Mouse (Mus musculus): Measurements from ENCODE around the gene Kpnb1.

Gene Kpnb1

DNA sequence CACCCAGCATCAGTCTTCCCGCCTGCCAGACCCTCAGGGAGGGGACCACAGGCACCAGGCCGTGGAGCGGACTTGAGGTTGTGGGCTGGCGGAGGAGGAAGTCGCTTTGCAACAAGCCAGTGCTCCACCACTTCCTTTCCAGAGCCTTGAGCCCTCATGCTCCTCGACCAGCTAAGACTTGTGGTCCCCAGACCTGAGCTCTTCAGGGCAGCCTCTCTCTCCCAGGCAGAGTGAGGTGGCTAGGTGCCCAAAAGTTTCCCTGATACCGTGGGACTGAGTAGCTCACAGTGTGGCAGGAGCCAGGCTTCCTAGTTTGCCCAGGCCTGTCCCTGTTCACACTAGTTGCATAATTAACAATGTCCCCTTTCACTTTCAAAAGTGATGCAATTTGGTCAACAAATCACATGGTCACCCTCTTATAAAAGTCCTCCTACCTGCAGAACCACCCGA, 45.5 kb downstream of the Kpnb1 start:
- no peak for ATAC-seq (ENCODE audit: low TSS enrichment)

DNA sequence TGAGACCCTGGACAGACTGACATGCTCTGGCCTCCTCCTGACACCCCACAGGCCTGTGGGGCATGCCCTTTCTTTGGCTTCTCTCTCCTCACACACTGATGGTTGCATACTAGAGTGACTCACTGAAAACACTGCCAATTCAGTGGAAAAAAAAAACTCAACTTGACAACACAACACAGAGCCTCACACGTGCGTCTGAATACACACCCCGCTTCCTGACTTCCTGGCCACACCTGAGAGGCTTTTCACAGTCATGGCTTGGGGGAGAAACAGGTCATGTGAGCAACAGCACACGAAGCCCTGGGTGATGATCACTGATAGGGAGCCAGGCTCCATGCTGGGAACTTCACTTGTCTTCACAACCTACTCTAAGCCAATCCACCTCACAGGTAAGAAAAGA, 46.9 kb downstream of the Kpnb1 start:
- no peak for ATAC-seq (ENCODE audit: low TSS enrichment)

DNA sequence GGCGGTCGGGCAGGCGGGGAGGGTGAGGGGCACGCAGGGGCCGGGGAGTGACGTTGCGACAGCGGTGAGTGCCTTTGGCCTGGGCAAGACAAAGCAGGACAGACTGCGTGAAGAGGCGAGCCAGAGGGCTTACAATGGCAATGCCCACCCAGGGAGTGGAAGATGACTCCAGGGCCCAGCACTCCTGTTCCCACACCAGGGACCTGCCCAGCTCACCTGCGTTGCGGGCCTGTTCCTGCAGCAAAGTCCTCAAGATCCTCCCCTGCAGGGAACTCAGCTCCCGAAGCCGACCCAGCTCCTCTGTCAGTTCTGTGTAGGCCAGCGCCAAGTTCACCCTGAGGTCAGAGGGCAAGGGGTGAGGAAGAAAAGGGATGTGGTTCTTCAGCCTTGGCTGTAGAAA, 48.4 kb downstream of the Kpnb1 start:
- no peak for ATAC-seq (ENCODE audit: low TSS enrichment)

DNA sequence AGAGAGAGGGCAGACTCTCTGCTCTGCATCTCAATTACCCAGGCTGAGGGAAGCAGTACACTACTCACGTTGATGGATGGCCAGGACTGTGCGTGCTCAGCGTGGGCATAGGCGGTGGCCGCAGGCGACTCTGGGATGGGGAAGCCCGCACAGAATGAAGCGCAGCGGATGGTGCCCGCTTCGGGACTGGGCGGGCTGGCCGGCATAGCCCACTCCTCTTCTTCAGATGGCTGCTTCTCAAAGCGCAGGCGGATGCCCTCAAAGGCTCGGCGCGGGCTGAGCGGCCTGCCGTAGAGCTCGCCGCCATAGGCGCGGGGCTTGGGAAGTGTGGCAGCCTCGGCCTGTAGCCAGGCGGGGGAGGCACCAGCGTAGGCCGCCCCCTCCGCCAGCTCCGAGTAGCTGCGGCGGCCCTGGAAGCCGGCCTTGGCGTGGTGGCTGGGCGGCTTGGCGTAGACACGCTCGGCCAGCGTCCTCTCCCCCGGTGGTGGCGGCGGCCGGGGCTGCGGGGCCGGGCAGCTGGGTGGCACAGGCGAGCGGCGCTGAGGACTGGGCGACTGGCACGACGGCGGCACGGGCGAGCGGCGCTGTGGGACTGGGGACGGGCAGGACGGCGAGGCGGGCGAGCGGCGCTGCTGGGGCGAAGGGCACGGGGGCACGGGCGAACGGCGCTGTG, 49.0 kb downstream of the Kpnb1 start:
- peak; percentile 51 for ATAC-seq (ENCODE audit: low TSS enrichment)

DNA sequence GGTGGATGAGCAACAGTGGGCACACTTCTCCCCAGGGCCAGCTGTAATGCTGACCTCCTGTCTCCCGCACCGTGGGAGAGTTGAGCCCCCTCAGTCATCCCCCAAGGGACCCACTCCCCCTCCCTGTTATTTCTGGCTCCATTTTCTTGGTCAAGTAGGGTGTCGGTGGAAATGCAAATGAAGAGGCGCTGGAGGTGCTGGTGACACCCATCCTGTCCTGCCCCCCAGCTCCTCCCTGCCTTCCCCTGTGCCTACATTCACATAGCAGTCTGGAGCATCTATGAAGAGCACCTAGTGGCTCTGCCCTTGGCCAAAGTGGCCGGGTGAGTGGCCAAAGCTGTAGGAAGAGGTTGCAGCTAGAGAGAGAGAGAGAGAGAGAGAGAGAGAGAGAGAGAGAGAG, 54.4 kb downstream of the Kpnb1 start:
- ATAC-seq (ENCODE audit: low TSS enrichment): no peak

DNA sequence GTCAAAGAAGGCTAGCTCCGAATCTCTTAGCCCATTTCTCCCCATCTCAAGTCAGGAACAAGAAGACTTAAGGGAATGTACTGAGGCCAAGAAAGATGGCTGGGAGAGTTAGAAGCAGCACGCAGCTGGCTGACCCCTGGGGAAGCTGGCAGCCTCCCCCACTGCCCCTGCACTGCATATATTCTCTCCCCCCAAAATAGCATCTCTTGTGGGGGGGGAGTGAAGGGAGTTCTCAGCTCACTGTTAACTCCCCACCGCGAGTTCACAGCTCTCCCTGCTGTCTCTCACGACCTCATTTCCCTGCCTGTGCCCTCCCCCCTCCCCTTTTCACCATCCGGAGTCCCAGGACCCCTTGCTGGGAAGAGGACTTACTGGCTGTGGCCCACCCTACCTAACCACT, 55.5 kb downstream of the Kpnb1 start:
- no peak for ATAC-seq (ENCODE audit: low TSS enrichment)

DNA sequence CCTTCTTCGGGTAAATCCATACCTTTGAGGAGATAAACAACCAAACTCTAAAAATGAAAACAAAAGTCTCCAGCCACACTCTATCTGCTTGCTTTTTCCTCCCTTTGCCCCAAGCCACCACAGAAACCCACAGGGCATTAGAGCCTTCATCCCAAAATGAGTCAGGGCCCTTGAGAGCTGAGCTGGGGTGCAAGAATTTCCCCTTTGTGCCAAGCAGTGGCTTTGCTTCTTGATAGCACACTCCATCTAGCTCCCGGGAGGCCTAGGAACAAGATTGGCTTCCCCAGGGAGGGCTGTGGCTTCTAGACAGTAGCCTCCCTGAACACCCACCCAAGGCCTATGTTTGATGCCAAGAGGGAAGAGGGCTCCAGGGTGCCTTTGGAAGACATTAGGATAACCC, 56.0 kb downstream of the Kpnb1 start:
- no peak for ATAC-seq (ENCODE audit: low TSS enrichment)

DNA sequence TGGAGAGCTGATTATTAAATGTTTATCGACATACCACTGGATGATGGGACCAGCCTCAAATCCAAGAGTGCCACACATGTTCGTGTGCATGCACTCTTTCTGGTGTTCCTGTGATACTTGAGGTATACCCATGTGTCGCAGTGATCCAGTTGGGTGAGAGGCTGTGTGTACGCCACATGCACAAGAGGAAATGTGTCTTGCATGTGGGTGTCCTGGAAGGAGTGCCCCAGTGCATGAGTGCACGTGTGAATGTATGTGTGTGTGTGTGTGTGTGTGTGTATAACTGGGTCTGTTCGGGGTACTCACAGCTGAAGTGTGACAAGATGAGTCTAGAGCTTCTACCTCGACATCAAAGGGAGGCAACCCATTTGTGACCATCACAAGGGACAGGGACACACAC, 57.4 kb downstream of the Kpnb1 start:
- ATAC-seq (ENCODE audit: low TSS enrichment): no peak

DNA sequence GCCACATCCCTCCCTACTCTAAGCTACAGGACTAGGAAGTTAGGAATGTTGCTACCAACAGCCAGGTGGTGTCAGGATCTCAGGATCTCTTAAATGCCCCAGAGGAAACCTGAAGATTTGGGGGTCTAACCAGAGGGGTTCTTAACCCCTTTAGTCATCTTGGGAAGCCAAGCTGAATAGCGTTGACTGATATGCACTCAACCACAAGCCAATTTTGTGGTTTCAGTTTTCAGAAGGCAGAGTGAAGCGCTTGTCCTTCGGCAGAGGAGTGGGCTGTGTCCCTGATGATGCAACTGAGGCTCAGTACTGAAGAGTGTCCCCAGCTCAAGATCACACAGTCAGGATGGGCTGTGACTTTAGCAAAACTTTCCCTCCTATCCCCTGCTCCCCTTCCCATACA, 58.7 kb downstream of the Kpnb1 start:
- no peak for ATAC-seq (ENCODE audit: low TSS enrichment)

DNA sequence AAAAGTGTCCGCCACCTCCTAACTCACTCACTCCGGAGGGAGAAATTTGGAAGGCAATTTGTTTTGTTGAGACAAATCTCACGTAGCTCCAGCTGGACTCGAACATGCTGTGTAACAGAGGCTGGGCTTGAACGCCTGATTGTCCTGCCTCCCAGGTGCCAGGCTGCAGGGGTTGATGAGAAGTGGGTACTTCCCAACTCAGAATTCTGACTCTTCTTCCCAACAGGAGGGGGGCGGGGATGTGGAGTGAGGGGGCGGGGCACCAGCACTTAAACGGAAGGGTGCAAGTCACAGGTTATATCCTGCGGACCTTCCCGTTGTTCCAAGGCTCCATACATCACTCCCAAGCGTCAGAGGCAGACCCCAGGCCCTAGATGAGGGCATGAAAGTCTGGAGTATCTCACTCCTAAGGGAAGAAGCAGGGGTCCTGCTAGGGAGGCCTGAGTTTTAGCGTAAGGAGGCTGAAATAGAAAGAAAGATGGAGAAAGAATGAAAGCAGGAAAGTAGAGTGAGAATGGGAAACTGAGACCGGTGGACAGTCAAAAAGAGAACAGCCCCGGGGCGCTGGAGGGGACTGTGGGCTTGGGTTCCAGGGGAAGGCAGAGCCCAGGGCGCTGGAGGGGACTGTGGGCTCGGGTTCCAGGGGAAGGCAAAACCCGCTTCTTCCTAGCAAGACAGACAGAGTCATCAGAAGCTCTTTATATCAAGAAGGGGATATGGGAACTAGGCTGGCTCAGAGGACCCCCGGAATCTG, 60.0 kb downstream of the Kpnb1 start:
- ATAC-seq (ENCODE audit: low TSS enrichment): no peak

DNA sequence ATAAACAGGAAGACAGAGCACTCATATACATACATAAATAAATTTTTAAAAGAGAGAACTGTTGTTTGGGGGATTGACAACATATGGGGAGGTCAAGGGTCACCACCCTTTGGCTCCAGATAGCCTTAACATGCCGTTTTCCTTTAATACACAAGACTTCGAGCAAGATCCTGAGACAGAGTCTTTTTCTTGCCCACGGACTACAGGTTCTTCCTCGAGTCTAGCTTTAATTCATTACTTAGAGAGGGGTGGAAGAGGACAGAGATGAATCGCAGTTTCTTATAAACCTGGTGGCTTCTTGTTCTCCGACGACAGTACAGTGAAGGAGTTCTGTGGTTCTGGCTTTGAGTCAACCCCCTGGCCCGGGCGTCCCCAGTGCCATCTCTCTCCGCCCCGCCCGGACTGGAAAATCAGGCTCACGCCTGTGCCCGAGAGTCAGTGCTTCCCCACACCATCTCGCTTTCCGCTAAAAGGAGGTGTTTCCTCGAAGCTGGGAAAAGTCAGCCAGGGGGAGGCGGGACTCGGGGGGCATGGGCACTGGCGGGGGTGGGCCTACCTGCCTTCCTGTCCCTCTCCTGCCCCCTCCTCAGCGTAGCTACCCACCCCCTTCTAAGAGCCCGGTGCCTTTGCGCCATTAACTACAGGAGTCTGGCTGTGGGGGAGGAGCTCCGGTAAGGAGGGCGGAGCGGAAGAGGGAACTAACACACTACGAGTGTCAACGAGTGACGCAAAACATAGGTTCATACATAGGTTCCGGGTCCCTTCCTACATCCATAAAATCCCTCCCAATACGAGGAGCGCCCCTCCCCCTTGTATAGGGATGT, 60.8 kb downstream of the Kpnb1 start:
- ATAC-seq (ENCODE audit: low TSS enrichment): no peak; the same call in 1 of the 2 replicates

DNA sequence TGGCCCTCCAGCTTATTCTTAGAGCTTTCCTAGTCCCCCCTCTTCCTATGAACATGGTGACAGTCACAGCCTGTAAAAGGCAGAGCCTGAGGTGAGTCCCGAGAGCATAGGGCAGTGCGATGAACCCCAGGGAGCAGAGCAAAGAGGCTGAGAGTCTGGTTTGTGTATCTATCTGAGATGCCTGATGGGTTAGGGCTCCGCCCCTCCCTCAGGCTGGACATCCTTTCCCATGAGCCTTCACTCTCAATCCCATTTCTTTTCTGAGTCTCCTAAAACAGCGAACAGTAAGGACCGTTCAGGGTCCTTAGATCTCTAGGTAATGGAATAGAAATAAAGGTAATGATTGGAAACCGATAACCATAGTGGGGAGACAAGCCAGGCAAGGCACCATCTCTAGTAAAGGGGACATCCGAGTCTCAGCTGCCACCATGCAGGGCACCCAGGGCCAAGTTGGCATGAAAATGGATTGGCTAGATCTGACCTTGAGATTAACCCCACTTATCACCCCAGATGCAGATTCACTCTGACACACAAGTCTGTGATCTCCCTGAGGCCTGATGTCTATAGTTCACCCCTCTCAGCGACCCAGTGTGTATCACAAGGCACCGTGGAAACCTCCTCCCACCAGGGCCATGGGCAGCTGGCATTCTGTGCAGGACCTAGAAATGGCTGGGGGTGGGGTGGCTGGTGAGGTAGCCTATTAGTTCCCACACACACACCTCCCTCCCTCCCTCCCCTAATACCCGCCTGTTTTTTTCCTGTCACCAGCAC, 63.2 kb downstream of the Kpnb1 start:
- ATAC-seq (ENCODE audit: low TSS enrichment): no peak

DNA sequence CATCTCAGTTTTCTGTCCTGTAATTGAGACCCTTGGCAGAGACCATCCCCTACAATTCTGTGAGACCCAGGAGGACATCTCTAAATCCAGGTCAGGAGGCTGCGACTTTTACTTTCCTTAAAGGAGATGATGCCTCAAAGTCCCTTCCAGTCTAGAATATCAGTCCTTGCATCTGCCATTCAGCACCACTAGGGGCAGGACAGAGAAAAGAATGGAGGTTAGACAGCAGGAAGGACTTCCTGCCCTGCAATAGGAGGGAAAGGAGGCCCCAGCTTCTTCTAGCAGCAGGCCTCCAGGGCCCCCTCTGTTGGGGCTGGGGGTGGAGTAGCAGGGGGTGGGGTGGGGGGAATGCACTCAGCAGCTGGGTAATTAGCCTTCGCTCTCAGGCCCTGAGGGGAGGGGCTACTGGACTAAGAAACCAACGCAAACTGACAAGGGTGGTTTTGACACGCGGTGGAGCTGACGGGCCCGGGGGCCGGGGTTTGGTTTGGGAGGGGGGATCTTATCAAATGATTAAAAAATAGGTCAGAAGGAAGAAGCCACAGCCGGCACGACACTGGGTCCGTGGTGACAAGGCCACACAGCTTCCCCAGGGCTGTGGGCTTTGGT, 64.3 kb downstream of the Kpnb1 start:
- no peak for ATAC-seq (ENCODE audit: low TSS enrichment)

DNA sequence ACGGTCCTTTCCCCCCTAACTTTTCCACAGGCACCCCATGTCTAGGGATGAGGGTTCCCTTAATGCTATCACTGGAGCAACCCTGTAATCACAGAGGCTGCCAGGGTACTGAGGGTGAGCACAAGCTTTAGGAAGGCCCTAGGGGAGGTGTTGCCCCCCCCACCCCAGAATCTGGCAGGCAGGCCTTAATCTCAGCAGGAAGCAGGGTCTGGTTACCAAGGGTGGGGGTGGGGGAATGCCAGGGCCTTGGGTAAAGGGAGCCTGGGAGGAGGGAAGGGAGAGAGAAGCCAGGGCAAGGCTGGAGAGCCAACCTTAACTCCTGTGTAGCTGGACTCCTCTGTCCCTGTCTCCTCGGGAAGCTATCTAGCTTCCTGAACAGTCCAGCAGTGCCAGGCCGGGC, 67.0 kb downstream of the Kpnb1 start:
- no peak for ATAC-seq (ENCODE audit: low TSS enrichment)

DNA sequence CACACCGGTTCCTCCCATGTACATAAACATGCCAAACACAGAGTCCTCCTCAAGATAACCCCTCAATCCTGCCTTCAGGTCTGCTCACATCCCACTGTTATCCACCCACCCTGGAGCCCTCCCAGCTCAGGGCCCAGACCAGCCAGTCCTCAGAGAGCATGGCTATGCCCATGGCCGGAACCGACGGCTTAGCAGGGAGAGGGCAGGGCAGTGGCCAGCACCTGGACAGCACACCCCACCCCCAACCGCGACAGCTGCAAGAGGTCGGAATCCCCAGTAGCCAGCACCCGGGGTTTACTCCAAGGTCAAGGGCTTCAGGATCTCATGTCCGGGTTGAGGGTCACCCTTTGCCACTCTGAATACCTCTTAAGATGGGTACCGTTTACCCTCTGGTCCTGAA, 67.5 kb downstream of the Kpnb1 start:
- no peak for ATAC-seq (ENCODE audit: low TSS enrichment)

DNA sequence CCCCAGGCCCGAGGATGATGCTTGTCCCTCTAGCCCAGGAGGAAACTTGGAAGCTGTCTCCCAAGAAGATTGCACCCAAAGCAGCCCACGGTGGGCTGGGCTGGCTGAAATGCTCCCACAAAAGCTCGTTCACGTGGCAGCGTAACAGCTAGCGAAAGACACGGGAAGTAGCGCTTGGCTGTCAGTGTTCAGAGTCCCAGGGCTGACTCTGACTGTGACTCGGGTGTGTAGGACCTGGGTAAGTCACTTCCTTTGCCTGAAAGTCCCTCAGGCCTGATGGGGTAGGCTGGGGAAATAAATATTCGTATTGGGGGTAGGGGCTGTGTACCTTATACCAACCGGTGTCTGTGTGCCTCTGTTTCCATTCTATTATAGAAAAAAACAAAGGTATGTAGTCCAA, 71.9 kb downstream of the Kpnb1 start:
- no peak for ATAC-seq (ENCODE audit: low TSS enrichment)

DNA sequence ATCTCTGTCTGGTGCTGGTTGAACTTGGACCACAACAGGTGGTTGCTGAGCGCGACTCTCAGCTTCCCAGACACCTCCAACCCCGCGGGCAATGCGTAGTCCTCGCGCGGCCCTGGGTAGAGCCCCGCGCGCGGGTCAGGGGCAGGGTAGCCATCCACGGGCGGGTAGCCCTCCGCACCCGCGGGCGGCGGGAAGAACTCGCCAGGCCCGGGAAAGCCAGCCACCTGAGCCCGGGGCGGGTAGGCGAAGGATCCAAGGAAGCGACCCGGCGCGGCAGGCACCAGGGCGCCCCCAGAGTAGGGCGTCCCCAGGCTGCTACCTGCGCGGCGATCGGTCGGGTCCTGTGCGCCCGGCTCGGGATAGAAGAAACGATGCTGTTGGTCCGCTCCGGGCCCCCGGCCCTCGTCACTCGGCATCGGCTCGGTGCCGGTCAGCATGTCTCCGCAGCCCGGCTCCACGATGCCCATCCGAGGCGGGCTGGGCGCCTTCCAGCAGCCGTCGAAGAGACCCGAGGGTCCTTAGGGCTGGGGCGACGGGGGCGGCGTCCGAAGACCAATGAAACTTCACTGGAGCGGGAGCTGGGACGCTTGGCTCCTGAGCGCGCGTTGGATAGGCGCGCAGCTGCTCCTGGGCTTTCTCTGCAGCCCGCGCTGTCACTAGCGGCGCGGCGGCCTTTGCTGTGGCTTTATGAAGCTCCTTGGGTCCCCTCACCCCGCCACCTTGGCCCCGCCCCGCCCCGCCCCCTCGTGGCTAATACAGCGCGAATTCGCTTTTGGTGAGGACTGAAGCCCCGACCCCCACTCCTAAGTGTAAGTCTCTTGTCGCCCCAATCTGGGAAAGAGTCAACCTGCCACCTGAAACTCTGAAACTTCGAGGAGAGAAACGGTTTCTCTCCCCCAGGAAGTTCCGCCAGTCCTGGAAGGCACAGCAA, 72.7 kb downstream of the Kpnb1 start, which contains the start of gene Tbx21:
Gene Tbx21, minus strand, starts transcription at position 661 of the 931 bp plus-strand sequence.
- no peak for ATAC-seq (ENCODE audit: low TSS enrichment)

DNA sequence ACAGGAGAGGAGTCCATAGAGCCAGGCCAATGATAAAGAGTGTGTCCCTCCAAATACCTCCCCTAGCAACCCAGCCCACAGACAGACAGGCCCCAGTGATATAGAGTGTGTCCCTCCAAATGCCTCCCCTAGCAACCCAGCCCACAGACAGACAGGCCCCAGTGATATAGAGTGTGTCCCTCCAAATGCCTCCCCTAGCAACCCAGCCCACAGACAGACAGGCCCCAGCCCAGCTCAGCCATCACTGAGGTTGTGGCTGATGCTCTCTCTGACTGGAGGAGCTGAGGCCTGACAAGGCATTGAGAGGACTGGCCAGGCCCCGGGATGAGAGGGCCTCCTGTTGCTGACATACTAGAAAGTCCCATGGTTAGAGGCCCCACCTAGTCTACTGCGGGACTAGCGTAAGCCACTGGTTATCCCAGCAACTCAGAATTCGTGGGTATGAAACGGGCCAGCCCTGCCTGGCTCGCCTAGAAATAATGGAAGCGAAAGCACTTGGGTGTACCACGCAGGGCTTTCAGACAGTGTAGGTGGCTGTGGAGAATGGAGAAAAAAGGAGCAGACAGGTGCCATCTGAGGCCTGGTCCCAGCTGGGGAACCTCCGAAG, 75.1 kb downstream of the Kpnb1 start:
- no peak for ATAC-seq (ENCODE audit: low TSS enrichment)
